Mouse (Mus musculus): ENCODE measurements around the gene Bbs12.

The Bbs12 gene

DNA sequence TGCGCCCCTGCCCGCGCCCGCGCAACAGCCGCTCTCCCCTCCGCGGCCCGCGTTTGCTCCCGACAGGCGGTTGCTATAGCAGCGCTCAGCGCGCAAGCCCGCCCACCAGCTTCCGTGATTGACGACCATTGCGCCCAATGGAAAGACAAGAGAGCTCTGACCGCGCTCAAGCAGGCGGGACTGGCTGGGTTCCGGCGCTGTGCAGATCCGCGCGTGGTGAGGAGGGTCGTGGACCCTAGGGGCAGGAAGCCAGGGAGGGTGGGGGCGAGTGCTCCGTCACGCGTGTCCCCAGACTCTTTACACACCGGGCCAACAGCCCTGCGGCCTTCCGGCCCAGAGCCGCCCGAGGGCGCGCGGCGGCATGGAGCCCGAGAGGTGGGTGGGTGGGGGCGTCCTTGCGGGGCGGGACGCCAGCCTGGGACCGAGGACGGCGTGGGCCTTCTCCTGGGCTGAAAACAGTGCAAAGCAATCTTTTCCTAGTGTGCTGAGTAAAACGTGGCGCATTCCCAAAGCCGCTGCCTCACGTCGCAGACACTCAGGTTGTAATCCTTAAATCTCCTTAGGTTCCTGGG is at the start of gene Bbs12, which contains the start of gene Cetn4:
Gene Bbs12, plus strand, starts transcription at position 185 of the 572 bp plus-strand sequence.
Gene Cetn4, minus strand, starts transcription at position 339 of the 572 bp plus-strand sequence.
- peak; percentile 91 for DNase-seq (ENCODE audit: low read depth)

DNA sequence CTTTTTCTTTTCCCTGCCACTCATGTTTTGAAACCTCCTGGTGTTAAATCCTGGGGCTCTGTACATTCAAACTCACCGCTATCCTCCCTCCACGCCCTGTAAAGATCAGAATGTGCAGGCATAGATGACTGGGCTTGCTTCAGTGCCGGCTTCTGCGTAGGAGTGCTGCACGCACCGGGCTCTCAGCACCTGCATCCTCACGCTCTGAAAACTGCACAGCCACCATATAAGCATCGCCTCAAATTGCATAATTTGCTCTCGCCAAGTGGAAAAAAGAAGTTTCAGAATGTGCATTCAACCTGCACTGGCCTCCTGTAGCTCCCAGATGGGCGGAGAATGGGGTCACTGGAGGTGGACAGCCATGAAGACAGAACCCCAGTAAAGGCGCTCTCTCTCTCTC is 44.0 kb upstream of the Bbs12 start:
- no peak for DNase-seq (ENCODE audit: low read depth)

DNA sequence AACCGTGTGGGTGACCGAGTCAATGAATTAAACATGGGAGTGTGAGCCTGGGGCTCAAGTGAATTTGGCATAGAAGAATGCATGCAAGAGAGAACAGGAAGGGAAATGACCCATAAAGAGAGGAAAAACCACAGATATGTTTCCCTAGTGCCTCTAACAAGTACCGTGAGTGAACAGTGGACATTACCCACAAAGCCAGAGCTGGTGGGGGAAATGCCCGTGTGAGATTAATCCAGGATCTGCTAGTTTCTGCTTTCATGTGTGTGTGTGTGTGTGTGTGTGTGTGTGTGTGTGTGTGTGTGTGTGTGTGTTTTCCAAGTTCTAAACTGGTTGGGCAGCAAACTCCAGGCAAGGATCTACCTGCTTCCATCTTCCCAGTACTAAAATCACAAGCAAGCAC is 42.4 kb upstream of the Bbs12 start:
- DNase-seq (ENCODE audit: low read depth), result no peak

DNA sequence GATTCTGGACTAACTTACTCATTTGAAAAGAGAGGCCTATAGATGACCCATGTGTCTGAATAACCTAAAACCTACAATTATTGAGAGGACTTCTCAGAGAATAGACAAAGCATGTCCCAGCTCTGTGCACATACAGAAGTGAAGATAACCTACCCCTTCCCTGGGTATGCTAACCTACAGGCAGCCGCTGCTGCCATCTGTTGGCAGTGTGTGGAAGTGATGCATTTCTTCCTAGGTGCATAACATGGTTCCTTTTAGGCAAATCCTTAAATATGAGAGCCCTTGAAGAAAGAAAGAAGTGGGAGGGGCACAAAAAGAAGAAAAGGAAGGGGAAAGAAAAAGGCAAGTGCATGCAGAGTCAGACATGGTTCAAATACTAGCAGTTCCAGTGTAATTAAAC is 41.1 kb upstream of the Bbs12 start:
- DNase-seq (ENCODE audit: low read depth), result peak; percentile 63

DNA sequence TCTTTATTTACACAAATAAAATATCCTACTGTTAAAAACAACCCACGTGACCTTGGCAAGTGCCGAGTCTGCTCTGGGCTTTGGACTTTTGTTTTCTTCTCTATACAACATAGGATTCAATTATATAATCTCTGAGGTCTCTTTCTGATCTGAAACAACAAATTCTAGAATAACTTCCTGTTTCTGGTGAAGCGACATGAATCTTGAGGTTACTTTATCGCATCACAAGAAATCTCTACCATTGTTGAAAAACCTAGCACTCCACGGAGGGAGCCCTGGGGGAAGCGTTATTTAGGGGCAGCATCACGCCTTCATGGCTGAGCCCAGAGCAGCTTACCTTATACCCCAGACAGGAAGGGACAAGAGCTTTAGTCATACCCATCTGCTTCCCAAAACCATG is 39.3 kb upstream of the Bbs12 start:
- peak; percentile 4 for DNase-seq (ENCODE audit: low read depth)

DNA sequence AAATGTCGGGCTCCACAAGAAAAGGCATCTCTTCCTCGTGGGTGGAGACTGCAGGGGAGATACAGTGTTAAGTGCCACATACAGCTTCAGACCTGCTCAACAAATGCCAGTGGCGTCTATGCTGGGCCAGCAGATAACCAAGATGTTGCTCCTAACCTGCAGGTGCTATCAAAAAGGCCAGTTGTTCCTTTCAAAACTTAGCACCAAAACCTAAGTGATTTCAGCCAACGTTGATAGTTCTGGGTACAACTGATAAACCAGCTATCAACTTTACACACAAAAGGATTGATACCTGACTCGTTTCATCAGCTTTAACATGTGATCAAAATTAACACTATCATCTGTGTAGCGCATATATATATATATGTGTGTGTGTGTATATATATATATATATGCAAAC is 37.7 kb upstream of the Bbs12 start:
- no peak for DNase-seq (ENCODE audit: low read depth)

DNA sequence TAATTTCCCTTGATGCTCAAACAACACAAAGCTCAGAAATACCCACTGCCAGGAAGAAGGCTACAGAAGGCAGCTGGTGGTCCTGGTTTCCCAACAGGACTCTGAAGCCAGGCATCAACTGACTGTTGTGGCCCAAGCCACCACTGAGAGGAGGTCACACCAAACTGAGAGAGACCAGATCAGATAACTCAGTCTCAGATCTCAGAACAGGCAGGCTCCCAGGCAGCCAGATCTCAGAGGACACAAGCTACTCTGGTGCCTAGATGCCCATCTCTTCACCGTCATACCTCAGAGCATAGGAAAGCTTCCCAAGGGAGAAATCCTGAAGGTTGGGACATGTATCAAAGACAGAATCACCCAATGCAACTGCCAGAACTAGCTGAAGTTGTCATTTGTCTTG is 32.1 kb upstream of the Bbs12 start:
- peak; percentile 8 for DNase-seq (ENCODE audit: low read depth)

DNA sequence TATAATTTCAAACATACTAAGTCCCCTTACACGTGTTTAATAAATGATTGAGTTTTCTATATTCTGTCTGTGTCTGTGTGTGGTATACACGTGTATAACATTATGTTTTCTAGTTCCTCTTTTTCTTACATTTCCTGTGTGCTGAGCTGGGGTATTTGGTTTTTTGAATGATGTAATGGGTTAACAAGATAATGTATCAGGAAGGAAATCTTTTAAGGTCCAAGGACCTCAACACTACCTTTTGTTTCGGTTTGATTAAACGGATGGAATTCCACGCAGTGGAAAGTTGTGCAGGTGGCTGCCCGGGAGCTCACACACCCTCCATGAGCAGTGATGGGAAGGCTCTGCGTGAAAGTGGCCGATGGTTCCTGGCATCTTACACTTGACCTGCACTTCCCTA is 31.5 kb upstream of the Bbs12 start:
- DNase-seq (ENCODE audit: low read depth), result peak; percentile 57

DNA sequence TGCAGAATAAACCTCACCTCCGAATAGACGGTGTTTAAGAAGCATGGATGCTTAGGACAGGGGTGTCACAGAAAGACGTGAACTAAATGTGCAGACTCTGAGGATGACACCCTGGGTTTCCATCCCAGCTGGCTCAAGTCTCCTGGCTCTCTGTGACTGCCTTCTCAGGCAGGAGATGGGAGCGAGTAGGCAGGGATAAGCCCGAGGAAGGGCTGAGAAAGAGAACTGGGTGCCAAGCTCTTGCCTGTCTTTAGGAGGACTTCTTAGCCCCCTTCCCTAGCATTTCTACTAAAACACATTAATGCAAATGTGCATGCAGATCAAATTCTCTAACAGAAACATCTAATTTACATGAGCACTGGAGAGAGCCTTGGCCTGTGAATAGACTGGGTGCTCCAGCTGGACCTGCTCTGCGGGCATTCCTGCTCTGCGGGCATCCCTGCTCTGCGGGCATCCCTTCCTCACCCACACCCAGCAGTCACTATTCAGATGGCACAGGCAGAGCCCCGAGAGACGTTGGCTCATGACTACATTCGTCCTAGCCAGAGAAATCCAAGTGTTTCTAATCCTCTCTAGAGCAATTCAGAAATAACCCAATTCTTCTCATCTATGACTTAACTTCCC is 29.9 kb upstream of the Bbs12 start:
- no peak for DNase-seq (ENCODE audit: low read depth)

DNA sequence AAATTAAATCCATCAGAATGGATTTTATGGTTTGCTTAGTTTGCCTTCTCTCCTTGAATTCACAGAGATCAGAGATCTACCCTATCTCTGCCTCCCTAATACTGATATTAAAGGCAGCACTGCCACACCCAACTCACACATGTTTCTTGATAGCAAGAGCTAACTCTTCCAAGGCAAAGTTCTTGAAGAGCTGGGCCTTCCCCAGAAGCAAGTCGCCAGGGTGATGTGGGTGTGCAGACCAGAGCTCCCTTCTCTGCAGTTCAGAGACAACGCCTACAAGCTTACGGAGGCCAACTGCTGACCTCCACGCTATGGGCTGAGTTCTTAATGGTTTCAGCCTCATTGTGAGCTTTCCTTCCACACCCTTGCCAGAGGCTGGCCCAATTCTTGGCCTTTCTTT is 29.1 kb upstream of the Bbs12 start:
- DNase-seq (ENCODE audit: low read depth), result no peak

DNA sequence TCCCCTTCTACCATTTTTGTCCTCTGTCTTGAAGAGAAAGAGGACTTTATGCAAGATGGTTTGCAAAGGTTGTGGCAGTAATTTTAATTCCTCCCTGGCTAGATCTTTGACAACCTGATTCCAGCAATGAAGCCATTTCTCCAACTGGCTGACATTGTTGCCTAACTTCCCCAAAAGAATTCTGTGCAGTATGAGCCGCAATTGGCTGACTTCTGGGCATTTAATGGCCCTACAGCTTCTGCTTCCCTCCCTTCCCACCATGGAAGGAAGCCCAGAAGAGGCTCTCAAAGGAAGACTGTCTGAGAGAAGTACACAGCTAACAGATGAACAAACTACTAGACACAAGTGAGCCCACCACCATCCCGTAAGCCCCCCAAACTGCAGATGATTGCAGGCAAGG is 23.1 kb upstream of the Bbs12 start:
- DNase-seq (ENCODE audit: low read depth), result no peak

DNA sequence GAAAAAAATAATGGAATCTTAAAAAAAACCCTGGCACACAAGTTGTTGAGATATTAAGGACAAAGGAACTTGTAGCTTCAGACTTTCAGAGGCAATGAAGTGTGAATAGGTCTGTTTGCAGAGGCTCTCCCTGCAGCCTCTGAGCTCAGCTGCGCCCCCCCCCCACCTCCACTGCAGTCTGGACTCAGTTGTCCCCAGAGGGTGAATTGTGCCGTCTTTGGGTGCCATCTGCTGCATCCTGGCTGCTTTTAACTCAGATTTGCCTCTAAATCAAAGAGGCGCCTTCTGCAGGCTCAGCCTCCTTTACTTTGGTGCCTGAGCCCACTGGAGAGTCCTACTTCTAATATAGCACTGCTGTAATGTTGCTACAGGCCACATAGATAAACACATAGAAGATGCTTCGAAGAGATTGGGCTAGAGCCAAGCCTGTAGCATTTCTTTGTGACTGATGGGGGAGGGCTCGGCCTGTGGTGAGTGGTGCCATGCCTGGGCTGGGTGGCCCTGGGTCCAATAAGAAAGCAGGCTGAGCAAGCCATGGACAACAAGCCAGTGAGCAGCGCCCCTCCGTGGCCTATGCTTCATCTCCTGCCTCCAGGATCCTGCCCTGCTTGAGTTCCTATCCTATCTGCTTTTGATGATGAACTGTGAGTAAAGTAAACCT is 21.3 kb upstream of the Bbs12 start:
- no peak for DNase-seq (ENCODE audit: low read depth)

DNA sequence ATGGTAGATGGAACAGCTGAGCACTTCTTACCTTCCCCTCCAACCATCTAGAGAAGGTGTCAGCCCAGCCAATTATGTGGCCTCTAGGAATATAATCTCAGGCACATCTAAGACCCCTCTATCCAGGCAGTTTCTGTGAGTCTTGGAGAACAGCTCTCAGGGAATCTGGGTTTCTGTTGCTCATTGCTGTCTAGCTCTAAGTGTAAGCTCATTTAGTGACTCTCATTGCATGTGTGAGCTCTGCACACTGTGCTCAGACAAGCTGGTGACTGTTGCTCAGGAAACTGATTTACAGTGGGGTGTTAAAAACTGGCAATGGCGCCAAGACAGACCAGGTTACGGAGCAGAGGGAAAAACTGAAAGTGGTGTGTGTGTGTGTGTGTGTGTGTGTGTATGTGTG is 20.4 kb upstream of the Bbs12 start:
- DNase-seq (ENCODE audit: low read depth), result no peak

DNA sequence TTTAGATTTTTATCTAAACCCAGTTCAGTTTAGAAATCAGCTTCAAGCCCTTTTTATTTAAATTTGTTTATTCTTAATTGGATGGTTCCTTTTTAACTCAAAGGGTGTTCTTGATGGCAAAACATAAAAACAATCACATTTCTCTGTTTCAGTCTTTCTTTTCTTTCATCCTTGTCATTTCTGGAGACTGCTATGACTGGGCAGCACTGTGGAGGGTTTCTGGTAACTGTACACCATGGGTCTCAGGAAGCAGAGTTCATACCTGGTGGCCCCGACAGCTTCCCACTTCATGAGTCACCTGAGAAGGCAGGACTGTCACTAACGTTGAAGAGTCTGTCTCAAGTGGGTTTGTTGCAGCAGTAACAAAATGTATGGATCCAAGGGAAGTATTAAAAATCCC is 19.7 kb upstream of the Bbs12 start:
- DNase-seq (ENCODE audit: low read depth), result no peak

DNA sequence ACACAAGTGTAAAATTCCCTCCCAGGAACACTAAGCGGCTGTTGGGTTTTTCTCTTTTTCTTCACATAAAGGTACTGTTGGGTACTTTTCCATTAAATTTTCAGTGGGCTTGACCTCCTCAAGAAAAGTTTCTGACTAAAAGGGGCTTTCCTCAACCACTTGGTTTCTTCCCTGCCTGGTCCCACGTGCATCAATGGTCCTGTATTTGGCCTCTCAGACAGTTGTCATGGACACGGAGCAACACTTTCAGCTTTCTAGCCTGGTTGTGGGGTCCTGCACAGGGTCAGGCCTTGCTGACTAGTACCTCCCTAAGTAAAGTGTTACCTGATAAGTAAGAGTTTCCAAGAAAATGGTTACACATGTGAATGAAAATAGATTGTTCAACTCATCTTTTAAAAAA is 12.9 kb upstream of the Bbs12 start:
- no peak for DNase-seq (ENCODE audit: low read depth)

DNA sequence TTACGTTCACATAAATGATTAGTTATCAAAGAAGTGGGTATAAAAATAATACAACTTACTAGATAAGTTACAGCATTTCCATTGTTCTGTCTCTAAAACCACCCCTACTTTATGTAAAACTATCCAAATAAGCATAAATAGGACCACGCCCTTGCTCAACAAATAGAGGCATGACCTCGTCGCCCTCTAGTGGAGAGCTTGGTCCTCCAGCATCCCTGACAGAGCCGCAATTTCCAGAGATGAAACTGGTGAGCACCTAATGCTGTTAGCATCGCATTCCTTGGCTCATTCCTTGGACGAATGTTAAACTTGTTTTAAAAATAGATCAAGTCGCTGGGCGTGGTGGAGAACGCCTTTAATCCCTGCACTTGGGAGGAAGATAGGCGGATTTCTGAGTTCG is 9.7 kb upstream of the Bbs12 start:
- peak; percentile 71 for DNase-seq (ENCODE audit: low read depth)

DNA sequence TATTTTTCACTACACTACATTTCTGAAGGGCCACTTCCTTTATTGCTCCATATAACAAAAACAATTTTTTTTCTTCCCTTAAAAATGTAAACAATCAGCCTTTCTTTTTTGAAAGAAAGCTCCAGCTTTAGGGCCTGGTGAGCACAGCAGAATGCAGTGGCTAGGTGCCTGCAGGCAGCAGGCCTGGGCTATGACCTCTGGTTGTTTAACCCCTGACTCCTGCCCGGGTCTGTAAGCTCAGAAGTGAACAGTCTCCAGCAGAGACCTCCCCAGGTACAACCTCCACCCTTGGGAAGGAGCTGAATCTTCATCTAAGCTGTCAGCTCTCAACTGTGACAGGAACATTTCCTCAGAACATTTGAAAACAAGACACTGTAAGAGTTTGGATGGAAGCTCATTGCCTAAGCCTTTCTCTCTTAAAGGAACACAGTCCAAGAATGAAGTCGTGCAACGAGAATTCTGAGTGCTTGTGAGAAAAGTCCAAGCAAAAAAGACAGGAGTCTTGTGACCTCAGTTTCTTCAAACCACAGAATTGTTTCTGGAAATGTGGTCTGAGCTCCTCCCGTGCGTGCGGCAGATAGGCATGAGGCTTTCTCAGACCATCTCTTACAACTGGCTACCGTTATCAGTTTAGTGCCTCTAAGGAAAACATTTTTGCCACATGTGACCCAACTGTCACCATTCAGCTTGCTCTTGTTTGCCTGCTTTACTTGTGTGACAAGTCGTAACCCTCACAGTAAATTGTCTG is 8.8 kb upstream of the Bbs12 start:
- peak; percentile 40 for DNase-seq (ENCODE audit: low read depth)

DNA sequence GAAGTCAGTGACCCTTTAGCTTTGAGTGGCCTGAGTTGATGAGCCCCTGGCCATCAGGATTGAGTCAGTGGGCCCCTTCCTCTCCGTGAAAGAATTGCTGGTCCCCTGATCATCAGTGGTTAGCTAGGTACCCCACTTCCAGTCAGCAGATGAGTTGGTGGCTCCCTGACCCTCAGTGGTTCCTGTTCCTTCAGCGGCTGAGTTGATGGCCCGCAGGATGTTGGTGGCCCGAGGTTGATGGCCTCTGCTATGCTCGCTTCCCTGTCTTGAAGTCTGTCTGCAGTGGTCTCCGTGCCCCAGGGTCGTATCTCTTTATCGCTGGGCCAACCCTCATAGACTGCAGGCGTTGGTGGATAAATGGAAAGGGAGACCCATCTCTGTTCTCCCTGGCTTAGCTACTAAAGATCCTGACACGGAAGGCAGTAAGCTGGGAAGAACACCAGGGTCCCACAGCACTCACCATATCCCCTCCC is 421 bp upstream of the Bbs12 start:
- no peak for DNase-seq (ENCODE audit: low read depth)

DNA sequence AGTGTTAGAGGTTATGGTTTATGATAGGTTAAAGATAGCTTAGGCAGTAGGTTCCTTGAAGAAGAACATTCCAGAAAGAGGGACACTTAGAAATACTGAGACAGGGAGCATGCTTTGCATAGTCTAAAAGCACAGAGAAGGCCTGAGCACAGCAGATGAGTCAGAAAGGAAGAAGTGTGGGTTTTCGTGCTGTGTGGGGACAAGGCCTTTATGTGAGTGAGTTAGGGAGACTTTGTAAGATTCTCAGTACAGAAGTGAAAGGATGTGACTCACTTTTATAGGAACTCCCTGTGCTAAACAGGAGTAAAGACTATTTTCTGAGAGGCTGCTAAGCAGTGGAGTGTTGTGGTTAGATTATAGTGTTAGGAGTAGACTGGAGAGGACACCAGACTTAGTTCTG is 1.0 kb downstream of the Bbs12 start:
- peak; percentile 94 for DNase-seq (ENCODE audit: low read depth)

DNA sequence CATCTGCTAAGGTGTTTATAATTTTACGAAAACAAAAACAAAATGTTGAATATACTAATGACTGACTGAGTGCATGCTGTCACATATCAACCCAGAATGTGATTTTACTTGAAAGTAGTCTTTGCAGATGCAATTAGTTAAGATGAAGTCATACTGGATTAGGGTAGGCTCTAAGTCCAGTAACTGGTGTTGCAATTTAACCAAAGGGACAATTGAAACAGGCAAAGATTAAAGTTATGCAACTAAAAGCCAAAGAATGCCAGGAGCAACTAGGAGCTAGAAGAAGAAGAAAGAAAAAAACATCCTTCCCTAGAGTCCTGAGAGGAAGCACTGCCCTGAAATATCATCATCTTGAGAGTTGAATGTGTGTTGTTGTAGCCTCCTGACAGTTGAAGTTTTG is 3.9 kb downstream of the Bbs12 start:
- DNase-seq (ENCODE audit: low read depth), result peak; percentile 20

DNA sequence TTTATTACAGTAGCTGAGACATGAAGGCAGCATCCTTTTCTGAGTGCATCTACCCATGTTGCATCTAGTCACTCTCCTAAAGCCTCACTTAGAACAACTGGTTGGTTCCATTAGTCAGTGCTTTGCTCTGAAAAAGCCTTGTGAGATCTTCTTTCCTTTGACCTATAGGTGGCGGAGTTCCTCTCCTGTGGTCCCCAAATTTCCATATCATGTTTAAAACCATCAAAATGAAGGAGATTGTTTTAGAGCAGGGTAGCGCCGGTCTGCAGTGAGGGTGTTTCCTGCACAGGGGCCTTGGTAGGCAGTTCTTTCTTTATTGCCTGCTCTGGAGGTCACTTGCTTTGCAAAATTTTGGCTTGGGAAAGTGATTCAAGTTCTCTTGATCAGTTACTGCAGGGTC is 12.0 kb downstream of the Bbs12 start:
- peak; percentile 46 for DNase-seq (ENCODE audit: low read depth)

DNA sequence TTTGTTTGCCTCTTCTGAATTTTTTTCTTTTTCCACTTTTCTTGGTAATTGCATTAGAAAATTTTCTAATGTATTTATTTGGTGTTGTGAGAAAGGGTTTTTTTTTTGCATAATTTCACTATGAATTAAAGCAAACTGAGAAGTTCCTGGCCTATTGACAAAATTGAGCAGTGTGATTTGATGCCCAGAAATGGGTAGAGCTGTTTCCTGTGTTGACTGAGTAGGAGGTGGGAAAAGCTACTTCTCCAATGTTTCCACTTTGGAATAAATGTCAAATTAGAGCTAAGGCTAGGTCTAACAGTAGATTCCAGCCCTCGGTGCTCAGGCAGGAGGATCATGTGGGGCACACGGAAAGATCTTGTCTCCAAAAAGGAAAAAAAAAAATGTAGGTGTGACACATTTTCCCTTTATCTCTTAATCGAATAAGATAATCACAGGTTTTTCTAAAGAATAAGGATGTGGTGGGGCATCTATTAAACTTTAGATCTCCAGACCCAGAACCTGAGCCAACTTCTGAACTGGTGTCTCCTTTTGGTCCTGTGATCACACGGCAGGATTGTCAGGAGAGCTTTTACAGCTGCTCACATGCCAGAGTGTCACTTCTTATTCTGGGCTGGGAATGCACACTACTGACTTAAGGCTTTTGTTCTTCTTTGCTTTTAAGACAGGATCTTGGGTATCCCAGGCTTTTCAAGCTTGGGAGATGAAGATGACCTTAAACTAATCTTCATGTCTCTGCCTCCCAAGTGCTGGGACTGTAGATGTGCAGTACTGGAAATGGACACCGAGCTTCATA is 13.2 kb downstream of the Bbs12 start:
- no peak for DNase-seq (ENCODE audit: low read depth)

All from 416B (cell line).